Mouse (Mus musculus) neural tube, embryonic 15.5 days (tissue): ENCODE measurements around the gene Taf12. TPM values are rescaled to one million over a fixed set of nuclear protein-coding genes. Genes with fewer than 3 reads are reported as not detected.
"Not testable (repeated sequence)": the region's sequence is repeated elsewhere in the genome, so short reads cannot be mapped to it uniquely, and the experiment has no call there.

ENCODE experiments used
- ATAC-seq: fragments of 200-750 bp; cut with Nextera tagmentation; 2 replicates; pipeline ENCODE4 v1.8.0; 2017; ENCODE audit warnings: mild to moderate bottlenecking, moderate TSS enrichment, moderate library complexity; ENCODE audit not compliant: low FRiP score
- H3K27ac ChIP-seq: fragments of 300-500 bp; sonication (generic); replicated peaks from 2 replicates; pipeline ENCODE4 v1.5.1; 2015; ENCODE audit warnings: mild to moderate bottlenecking, inconsistent platforms
- H3K27me3 ChIP-seq: fragments of 300-500 bp; sonication (generic); replicated peaks from 2 replicates; pipeline ENCODE4 v1.6.1; 2015; ENCODE audit warnings: inconsistent platforms
- H3K36me3 ChIP-seq: fragments of 300-500 bp; sonication (generic); 2 replicates; pipeline ENCODE4 v1.6.1; 2015; ENCODE audit warnings: inconsistent platforms
- H3K4me1 ChIP-seq: fragments of 300-500 bp; sonication (generic); 2 replicates; pipeline ENCODE4 v1.6.1; 2015; ENCODE audit warnings: inconsistent platforms
- H3K4me2 ChIP-seq: fragments of 300-500 bp; sonication (generic); 2 replicates; pipeline ENCODE4 v1.6.1; 2015; ENCODE audit warnings: inconsistent platforms, mild to moderate bottlenecking, moderate library complexity
- H3K4me3 ChIP-seq: fragments of 300-500 bp; sonication (generic); replicated peaks from 2 replicates; pipeline ENCODE4 v1.5.1; 2015; ENCODE audit warnings: mild to moderate bottlenecking, inconsistent platforms
- H3K9ac ChIP-seq: fragments of 300-500 bp; sonication (generic); replicated peaks from 2 replicates; pipeline ENCODE4 v1.6.1; 2015; ENCODE audit warnings: mild to moderate bottlenecking, inconsistent platforms
- H3K9me3 ChIP-seq: fragments of 300-500 bp; sonication (generic); replicated peaks from 2 replicates; pipeline ENCODE4 v1.6.1; 2016; ENCODE audit warnings: inconsistent platforms
- WGBS: fragments of 180-500 bp; shearing (Covaris S2); methylation state at CpG from one replicate; pipeline ENCODE4 v1.1.7; 2015; ENCODE audit warnings: mixed read lengths; 5-methylcytosine and 5-hydroxymethylcytosine counted together
- polyA plus RNA-seq: library from polyadenylated mRNA; unstranded; fragments of >200 nt; fragmentation: Nextera tagmentation; extraction: Ambion mirVana; gene quantifications from 2 replicates; pipeline ENCODE4 v1.2.1, GENCODE M21; 2015

Gene Taf12
- polyA plus RNA-seq, 1 experiment from 2014 or later, result 36.5 TPM

DNA sequence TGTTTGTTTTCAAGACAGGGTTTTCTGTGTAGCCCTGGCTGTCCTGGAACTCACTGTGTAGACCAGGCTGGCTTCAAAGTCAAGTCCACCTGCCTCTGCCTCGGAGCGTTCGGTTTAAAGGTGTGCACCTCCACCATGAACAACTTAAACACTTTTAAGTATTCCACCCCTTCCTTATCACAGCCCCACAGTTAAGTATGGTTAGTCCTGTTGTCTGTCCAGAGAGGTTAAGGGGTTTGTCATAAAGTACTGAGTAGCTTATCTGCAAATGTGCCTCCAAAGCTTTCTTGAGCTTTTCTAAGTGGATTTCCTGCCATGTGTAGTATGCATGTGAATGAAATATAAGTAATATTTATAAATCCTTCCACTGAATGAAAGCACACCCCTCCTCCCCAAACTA, 1.8 kb downstream of the Taf12 start:
- H3K4me2 ChIP-seq, result peak overlapping the region; percentile 11; the same call in 1 of the 2 replicates
- peaks cover 4% of the 10 kb centered on the region for H3K36me3 ChIP-seq
- H3K27me3 ChIP-seq, result no peaks in the 10 kb centered on the region
- H3K9me3 ChIP-seq, result no peaks in the 10 kb centered on the region
- H3K9ac ChIP-seq, result no peak overlapping the region
- H3K4me3 ChIP-seq, result no peak overlapping the region
- WGBS, result 95% methylated on average over 3 of the region's 3 CpGs
- H3K27ac ChIP-seq, result no peak overlapping the region
- ATAC-seq, result no peak
- peaks cover 24% of the 10 kb centered on the region for H3K4me1 ChIP-seq

DNA sequence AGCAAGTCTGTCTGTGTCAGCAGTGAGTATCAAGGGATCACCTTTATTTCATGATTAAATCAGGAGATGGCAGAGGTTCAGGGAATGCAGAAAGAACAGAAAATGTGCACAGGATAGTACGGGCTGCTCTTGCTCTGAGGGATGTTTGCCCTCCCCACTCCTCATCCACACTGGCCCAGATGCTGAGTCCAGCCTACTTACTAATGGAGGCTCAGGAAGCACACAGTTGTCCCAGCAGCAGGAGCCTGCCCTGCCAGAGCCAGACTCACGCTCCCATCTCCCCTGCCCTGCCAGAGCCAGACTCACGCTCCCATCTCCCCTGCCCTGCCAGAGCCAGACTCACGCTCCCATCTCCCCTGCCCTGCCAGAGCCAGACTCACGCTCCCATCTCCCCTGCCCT, 14.7 kb downstream of the Taf12 start:
- H3K4me1 ChIP-seq, H3K4me3 ChIP-seq, ATAC-seq, H3K27me3 ChIP-seq, H3K4me2 ChIP-seq, H3K9me3 ChIP-seq, H3K27ac ChIP-seq, H3K9ac ChIP-seq: not testable (repeated sequence)
- H3K36me3 ChIP-seq, result peaks cover 54% of the 10 kb centered on the region
- WGBS, result 92% methylated on average over 1 of the region's 5 CpGs

DNA sequence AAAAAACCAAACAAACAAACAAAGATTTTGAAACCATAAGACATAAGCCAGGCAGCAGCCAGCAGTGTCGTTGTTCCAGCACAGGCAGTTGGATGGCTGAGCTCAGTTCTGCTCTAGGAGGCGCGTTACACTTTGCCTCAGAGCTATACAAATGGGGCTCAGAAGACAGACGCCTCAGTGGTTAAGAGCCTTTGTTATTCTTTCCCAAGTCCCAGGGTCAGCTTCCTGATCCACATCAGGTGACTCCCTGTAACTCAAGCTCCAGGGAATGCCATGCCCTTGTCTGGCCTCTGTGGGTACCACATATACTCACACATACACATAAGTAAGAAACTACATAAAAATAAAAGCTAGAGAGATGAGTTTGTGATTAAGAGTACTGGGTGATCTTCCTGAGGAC, 16.9 kb downstream of the Taf12 start:
- H3K27me3 ChIP-seq, result no peaks in the 10 kb centered on the region
- no peak overlapping the region for H3K4me2 ChIP-seq
- H3K4me3 ChIP-seq, result no peak overlapping the region
- WGBS, result 95% methylated on average over 4 of the region's 4 CpGs
- no peak overlapping the region for H3K9ac ChIP-seq
- H3K36me3 ChIP-seq, result peaks cover 47% of the 10 kb centered on the region
- H3K9me3 ChIP-seq, result no peaks in the 10 kb centered on the region
- no peaks in the 10 kb centered on the region for H3K4me1 ChIP-seq
- H3K27ac ChIP-seq, result no peak overlapping the region
- ATAC-seq, result no peak

DNA sequence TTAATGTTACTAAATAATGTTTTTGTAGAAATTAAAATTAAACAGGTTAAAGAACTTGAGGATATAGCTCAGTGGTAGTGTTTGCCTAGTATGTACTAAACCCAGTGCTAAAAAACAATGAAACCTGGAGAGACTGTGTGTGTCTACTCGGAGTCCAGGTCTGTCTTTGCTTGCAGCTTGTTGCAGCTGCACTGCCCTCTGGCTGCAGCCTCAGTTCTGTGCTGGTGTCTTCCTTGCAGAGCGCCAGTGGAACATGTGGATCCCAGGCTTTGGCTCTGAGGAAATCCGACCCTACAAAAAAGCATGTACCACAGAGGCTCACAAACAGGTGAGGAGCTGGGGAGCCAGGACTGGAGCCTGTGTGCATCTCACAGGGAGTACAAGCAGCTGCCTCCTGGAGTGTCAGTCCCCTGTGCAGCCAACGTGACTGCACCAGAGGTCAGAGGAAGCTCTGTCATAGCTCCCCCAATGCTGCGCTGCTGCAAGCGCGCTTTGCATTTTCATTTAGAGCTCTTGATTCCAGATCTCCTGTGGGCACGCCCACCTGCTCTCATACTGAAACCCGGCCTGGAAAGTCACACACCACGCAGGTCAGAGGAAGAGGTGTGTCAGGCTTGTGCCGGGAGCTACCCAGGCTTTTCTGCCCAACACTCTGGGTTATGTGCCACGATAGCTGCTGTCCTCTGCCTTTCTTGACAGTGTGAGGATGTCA, 17.6 kb downstream of the Taf12 start:
- no peaks in the 10 kb centered on the region for H3K4me1 ChIP-seq
- H3K4me3 ChIP-seq, result no peak overlapping the region
- H3K27ac ChIP-seq, result no peak overlapping the region
- no peak overlapping the region for H3K9ac ChIP-seq
- no peaks in the 10 kb centered on the region for H3K9me3 ChIP-seq
- H3K4me2 ChIP-seq, result no peak overlapping the region
- H3K27me3 ChIP-seq, result no peaks in the 10 kb centered on the region
- H3K36me3 ChIP-seq, result peaks cover 40% of the 10 kb centered on the region
- no peak for ATAC-seq
- 89% methylated on average over 12 of the region's 12 CpGs for WGBS

DNA sequence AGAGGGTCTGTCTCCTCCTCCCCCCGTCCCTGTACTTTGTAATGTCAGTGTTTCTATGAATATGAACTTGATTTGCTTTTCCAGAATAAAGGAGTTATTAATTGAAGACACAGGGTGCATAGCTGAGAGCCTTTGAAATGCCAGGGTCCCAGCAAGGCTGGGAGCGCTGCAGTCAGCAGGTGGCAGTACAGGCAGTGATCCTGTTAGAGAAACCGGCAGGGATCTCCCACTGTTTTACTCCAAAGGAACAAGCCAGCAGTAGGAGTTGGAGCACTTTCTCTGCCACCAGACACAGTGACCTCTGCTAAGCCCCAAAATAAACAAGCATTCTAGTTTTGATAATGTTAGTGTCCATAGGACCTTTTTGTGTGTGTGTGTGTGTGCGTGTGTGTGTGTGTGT, 18.8 kb downstream of the Taf12 start:
- no peaks in the 10 kb centered on the region for H3K9me3 ChIP-seq
- 44% methylated on average over 4 of the region's 4 CpGs for WGBS
- H3K27me3 ChIP-seq, result no peaks in the 10 kb centered on the region
- H3K36me3 ChIP-seq, result peaks cover 36% of the 10 kb centered on the region
- no peak overlapping the region for H3K4me3 ChIP-seq
- no peak overlapping the region for H3K27ac ChIP-seq
- no peak for ATAC-seq
- H3K4me2 ChIP-seq, result no peak overlapping the region
- H3K4me1 ChIP-seq, result no peaks in the 10 kb centered on the region
- H3K9ac ChIP-seq, result no peak overlapping the region

GRCm38 (mm10) chr4:132293682-132294240, 19.6 kb downstream of the Taf12 start:
- Histone ChIP-seq H3K27ac (no peak overlapping the region), H3K9ac (no peak overlapping the region), H3K36me3 (peaks cover 36% of the 10 kb centered on the region), H3K4me1 (no peaks in the 10 kb centered on the region), H3K9me3 (no peaks in the 10 kb centered on the region), H3K27me3 (no peaks in the 10 kb centered on the region), H3K4me2 (no peak overlapping the region), H3K4me3 (no peak overlapping the region)
- WGBS, result 85% methylated on average over 7 of the region's 7 CpGs
- no peak for ATAC-seq

- Histone ChIP-seq H3K9me3 (no peaks in the 10 kb centered on the region), H3K27me3 (no peaks in the 10 kb centered on the region), H3K4me2 (no peak overlapping the region), H3K36me3 (peaks cover 24% of the 10 kb centered on the region), H3K4me3 (no peak overlapping the region), H3K27ac (no peak overlapping the region), H3K4me1 (no peaks in the 10 kb centered on the region), H3K9ac (no peak overlapping the region)
- ATAC-seq, result no peak
- WGBS, result 41% methylated on average over 8 of the region's 8 CpGs
Observed at GRCm38 (mm10) chr4:132295696-132296390, 21.7 kb downstream of the Taf12 start.

- no peak for ATAC-seq
Observed at GRCm38 (mm10) chr4:132299849-132300248, 25.7 kb downstream of the Taf12 start.

DNA sequence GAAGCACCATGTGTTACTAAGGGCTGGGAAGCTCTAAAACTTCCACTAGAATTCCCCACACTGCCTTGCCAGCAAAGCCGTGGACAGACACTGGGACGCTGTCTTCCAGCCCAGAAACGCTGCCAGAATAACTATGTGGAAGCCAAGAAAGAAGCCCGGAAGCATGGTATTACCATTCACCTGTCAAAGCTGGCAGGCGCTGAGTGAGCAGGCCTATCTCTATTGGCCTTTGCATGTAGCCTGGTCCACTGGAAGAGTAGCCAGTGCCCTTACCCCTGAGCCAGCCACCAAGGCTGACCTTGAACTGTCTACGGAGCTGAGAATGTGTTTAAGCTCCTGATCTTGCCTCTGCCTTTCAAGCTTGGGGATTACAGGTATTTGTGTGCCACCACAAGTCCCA, 27.3 kb downstream of the Taf12 start:
- Histone ChIP-seq H3K9me3 (no peaks in the 10 kb centered on the region), H3K9ac (no peak overlapping the region), H3K36me3 (no peaks in the 10 kb centered on the region), H3K27ac (no peak overlapping the region), H3K27me3 (no peaks in the 10 kb centered on the region), H3K4me1 (peaks cover 9% of the 10 kb centered on the region), H3K4me3 (no peak overlapping the region), H3K4me2 (no peak overlapping the region)
- ATAC-seq, result no peak
- 92% methylated on average over 6 of the region's 6 CpGs for WGBS

More at GRCm38 (mm10) chr4:132299849-132300248, 25.7 kb downstream of the Taf12 start:
- peaks cover 9% of the 10 kb centered on the region for H3K4me1 ChIP-seq
- H3K4me2 ChIP-seq, result no peak overlapping the region
- H3K9ac ChIP-seq, result no peak overlapping the region
- WGBS, result 90% methylated on average over 1 of the region's 1 CpGs
- no peaks in the 10 kb centered on the region for H3K27me3 ChIP-seq
- 0 out of 2 replicates have a peak, but pooled peaks cover 4% of the 10 kb centered on the region for H3K36me3 ChIP-seq
- no peak overlapping the region for H3K4me3 ChIP-seq
- H3K9me3 ChIP-seq, result no peaks in the 10 kb centered on the region
- no peak overlapping the region for H3K27ac ChIP-seq

DNA sequence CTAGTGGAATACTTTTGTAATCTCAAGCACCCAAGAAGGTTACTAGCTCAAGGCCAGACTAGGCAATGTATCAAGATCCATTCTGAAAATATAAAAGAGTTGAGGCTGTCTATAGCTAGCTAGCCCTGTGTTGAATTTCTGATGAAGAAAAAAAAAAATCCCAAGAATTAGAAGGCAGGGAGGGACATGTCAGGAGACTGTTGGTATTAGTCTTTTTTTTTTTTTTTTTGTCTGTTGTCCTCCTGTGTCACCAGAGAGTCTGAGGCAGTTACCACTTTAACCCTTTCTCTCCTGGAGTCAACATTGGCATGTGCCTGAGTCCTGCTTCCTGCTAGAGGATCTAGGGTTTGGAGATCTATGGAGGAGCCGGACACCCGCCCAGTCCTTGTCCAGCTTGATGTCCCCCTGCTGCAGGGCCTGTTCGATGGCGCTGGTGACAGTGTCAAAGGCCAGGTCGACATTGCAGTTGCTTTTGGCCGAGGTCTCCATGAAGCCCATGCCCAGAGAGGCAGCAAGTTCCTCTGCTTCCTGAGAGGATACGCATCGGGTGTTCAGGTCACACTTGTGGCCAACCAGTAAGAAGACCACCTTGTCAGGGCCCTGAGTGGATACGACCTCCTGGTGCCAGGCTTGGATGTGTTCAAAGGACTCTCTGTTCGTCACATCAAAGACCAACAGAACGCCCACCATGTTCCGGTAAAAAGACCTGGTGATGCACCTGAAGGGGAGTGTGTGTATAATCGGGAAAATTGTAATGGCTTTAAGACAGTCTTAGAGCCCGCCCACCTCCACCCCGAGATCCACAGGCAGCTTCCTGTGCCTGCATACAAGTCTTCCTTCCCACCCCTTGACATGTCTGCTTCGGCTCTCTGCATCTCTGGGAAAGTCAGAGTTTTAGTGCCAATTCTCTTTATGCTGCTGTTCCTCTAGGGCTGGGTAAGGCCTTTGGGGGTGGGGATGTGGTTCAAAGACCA, 28.1 kb downstream of the Taf12 start:
- Histone ChIP-seq H3K36me3 (no peaks in the 10 kb centered on the region), H3K27ac (no peak overlapping the region), H3K27me3 (no peaks in the 10 kb centered on the region), H3K4me2 (peak overlapping the region; percentile 61), H3K9me3 (no peaks in the 10 kb centered on the region), H3K9ac (peak overlapping the region; percentile 37), H3K4me3 (peak overlapping the region; percentile 40), H3K4me1 (peaks cover 9% of the 10 kb centered on the region)
- 70% methylated on average over 16 of the region's 16 CpGs for WGBS
- ATAC-seq, result peak; percentile 4; the same call in 1 of the 2 replicates

DNA sequence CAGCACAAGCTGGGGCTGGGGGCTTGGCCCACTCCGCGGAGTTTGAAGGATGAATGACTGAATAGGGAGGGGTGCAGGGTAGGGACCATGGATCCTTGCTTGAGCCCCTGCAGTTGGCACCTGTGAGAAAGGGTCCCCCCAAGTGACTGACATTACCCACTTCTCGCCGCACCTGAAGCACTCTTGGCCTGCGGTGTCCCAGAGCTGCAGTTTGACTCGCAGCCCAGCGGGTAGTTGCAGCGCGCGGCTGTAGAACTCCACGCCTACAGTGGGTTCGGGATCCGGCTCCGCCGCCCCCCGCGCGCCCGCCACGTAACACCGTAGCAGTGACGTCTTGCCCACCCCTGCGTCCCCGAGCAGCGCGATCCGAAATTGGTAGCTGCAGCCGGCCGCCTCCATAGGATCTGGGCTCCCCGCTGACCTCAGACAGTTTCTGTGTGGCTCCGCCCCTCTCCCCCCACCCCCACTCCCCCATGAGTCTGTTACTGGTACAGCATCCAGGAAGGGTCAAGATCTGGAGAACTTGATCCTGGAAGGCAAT, 28.8 kb downstream of the Taf12 start, which contains the start of gene Rab42:
Gene Rab42 (minus strand): TSS at position 447 of the 541 bp plus-strand sequence.
- peak within 1 kb of the TSS; percentile 37 for H3K9ac ChIP-seq

More for the DNA sequence above, 28.8 kb downstream of the Taf12 start, which contains the start of gene Rab42:
- H3K36me3 ChIP-seq, result no peaks in the 10 kb centered on the region
- peak within 1 kb of the TSS; percentile 40 for H3K4me3 ChIP-seq
- H3K27ac ChIP-seq, result no peak within 1 kb of the TSS
- H3K9me3 ChIP-seq, result no peaks in the 10 kb centered on the region
- WGBS, result 1% methylated on average over 31 of the region's 31 CpGs
- H3K4me1 ChIP-seq, result peaks cover 9% of the 10 kb centered on the region
- peak within 1 kb of the TSS; percentile 61 for H3K4me2 ChIP-seq
- ATAC-seq, result peak; percentile 40
- H3K27me3 ChIP-seq, result no peaks in the 10 kb centered on the region
